Mouse (Mus musculus): ENCODE measurements around the gene Tbc1d15. TPM values are rescaled to one million over a fixed set of nuclear protein-coding genes. Genes with fewer than 3 reads are reported as not detected.

Gene Tbc1d15
- total and polyA plus RNA-seq, 3 experiments, result 9.4 to 46.4 TPM; not detected in 1

DNA sequence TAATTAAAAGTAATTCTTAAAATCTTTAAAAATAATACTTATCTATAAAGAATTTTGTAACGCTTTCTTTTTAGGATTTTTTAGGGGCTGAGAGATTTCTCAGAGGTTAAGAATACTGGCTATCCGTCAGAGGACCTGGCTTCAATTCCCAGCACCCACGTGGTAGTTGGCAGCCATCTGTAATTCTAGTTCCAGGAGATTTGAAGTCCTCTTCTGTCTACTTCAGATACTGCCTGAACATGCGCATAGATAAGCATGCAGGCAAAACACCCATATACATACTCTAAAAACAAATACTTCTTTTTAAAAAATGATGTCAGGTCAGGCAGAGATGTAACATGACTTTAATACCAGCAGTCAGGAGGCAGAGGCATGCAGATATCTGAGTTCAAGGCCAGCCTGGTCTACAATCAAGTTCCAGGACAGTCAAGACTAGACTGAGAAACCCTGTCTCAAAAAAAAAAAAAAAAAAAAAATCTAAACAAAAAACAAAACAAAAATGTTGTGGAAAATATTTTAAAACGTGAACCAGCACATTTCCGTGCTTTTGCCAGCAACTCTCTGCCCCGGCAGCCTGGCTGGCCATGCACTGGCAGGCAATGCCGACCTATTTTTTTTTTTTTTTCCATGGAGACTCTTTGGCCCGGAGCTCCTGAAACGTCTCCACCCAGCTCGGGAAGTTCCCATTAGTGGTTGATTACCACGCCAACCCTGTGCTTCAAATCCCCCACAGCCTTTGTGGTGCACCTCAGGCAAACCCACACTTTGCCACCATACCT, 19.5 kb upstream of the Tbc1d15 start (continued):
- no peak for TF ChIP-seq ETS1 (IDR thresholded peaks at IDR 0.05; ENCODE audit: low read depth, low read length)
- TF ChIP-seq NELFE (IDR thresholded peaks at IDR 0.05; ENCODE audit: low read depth, low read length), result no peak
- no peak for TF ChIP-seq SMC3 (IDR thresholded peaks at IDR 0.05; ENCODE audit: low read depth, low read length)
- no peak for TF ChIP-seq CTCF (IDR thresholded peaks at IDR 0.05 in 2 of 3, conservative IDR thresholded peaks at IDR 0.05 in 1 of 3; ENCODE audit: control insufficient read depth in 1 of 3, insufficient read depth in 1 of 3, low read depth in 2 of 3, low read length in 3 of 3, poor library complexity in 1 of 3, severe bottlenecking in 1 of 3)
- no peak for TF ChIP-seq POLR2AphosphoS5 (IDR thresholded peaks at IDR 0.05; ENCODE audit: borderline replicate concordance, low read depth, low read length)
- TF ChIP-seq GATA1 (IDR thresholded peaks at IDR 0.05; ENCODE audit: low read depth, low read length), result peak; percentile 54; the same call in 1 of the 2 replicates
- no peak for TF ChIP-seq CHD1 (IDR thresholded peaks at IDR 0.05; ENCODE audit: low read depth, low read length)
- TF ChIP-seq POLR2AphosphoS2 (IDR thresholded peaks at IDR 0.05; ENCODE audit: low read length), result no peak
- TF ChIP-seq MXI1 (IDR thresholded peaks at IDR 0.05; ENCODE audit: low read depth, low read length), result peak; percentile 59; the same call in 1 of the 2 replicates
- TF ChIP-seq TAL1 (IDR thresholded peaks at IDR 0.05; ENCODE audit: low read length), result no peak
- no peak for TF ChIP-seq SIN3A (IDR thresholded peaks at IDR 0.05; ENCODE audit: low read length)
- peak; percentile 88 for TF ChIP-seq MYC (IDR thresholded peaks at IDR 0.05; ENCODE audit: low read depth, low read length)
- no peak for TF ChIP-seq HCFC1 (IDR thresholded peaks at IDR 0.05; ENCODE audit: low read depth, low read length)
- TF ChIP-seq MAX (IDR thresholded peaks at IDR 0.05; ENCODE audit: low read length), result peak; percentile 95
- TF ChIP-seq GABPA (IDR thresholded peaks at IDR 0.05; ENCODE audit: low read depth, low read length), result no peak
- peak; percentile 74 for TF ChIP-seq ZNF384 (IDR thresholded peaks at IDR 0.05; ENCODE audit: low read depth, low read length)
- no peak for TF ChIP-seq UBTF (IDR thresholded peaks at IDR 0.05; ENCODE audit: borderline replicate concordance, insufficient read depth, low read depth, low read length)
- TF ChIP-seq MEF2A (IDR thresholded peaks at IDR 0.05; ENCODE audit: extremely low read depth, insufficient replicate concordance, low read depth, low read length, poor library complexity, severe bottlenecking), result no peak
- TF ChIP-seq POLR2A (IDR thresholded peaks at IDR 0.05; ENCODE audit: control insufficient read depth in 1 of 2, insufficient read depth in 1 of 2, low read depth in 1 of 2, low read length in 2 of 2, poor library complexity in 1 of 2), result no peak
- TF ChIP-seq NRF1 (IDR thresholded peaks at IDR 0.05; ENCODE audit: insufficient read depth, low read depth, low read length, poor library complexity, severe bottlenecking), result peak; percentile 51; the same call in 1 of the 2 replicates
- TF ChIP-seq ZMIZ1 (IDR thresholded peaks at IDR 0.05; ENCODE audit: low read depth, low read length), result no peak
- peak; percentile 7 to 30; a peak in 2 of 4 replicates for TF ChIP-seq EP300 (IDR thresholded peaks at IDR 0.05; ENCODE audit: low read depth in 1 of 2, low read length in 2 of 2)
- no peak for TF ChIP-seq E2F4 (IDR thresholded peaks at IDR 0.05; ENCODE audit: borderline replicate concordance, low read depth, low read length)
- no peak for TF ChIP-seq RCOR1 (IDR thresholded peaks at IDR 0.05; ENCODE audit: low read depth, low read length)

Measured in MEL (cell line).